Mouse (Mus musculus): ENCODE data around the gene Il20rb.

The Il20rb gene

DNA sequence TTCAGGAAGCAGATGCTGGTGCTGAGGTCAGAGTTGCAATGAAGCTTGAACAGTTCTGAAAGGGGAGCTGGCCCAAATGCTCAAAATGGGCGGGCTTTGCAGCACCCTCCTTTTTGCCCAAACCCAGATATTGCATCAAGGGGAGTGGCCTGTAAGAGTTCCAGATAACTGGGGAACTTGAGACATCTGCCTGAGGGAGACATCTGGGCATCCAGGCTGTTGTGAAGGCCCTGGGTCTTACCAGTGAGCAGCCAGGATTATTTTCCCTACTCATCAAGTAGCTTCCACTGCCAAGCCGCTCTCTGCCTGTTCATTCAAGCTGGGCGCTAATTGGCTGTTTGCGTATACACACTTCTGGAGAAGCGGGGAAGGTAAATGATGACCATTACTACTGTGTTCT lies at the start of gene Il20rb:
Gene Il20rb (minus strand): TSS at position 358 of the 400 bp plus-strand sequence.
- DNase-seq (ENCODE audit: low spot score), result no peak

- peak; percentile 47 for DNase-seq (ENCODE audit: low spot score)
Observed at GRCm38 (mm10) chr9:100535618-100536262, 49.2 kb upstream of the Il20rb start.

GRCm38 (mm10) chr9:100534686-100535085 lies 48.1 kb upstream of the Il20rb start:
- no peak for DNase-seq (ENCODE audit: low spot score)

GRCm38 (mm10) chr9:100532847-100533505 lies 46.4 kb upstream of the Il20rb start:
- DNase-seq (ENCODE audit: low spot score), result no peak

GRCm38 (mm10) chr9:100531296-100531695 lies 44.7 kb upstream of the Il20rb start:
- no peak for DNase-seq (ENCODE audit: low spot score)

DNA sequence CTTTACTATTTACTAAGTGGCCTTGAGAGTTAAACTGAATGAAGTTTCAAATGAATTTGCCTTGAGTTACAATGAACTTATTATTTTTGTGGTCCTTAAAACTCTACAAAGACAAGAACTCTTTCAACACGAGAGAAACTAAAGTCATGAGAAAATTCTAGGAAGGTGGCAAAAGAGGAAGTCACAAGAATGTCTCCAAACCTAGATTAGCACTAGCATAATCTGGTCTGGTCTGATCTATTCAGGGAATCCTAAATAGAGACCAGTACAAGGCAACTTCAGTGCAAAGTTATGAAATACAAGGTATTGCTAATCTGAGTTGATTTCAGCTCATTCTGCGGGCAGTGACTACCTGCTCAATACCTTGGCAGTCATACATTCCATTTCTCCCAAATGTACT lies 38.6 kb upstream of the Il20rb start:
- DNase-seq (ENCODE audit: low spot score), result no peak

DNA sequence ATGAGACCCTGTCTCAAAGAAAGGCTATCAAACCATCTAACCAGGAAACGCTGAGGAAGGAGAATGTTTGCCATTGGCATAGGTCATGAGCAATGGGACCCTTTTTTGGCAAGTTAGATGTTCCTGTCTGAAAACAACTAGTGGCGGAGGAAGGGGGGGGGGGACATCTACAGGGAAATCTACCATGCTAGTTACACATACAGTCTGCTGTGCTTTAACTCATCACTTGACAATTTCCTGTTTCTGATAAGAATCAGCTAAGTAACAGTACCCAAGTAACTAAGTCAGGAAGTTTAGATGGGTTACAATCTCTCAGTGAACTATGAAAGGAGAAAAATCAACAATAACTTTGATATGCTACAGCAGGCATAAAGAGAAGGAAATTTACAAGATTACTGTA lies 35.4 kb upstream of the Il20rb start:
- DNase-seq (ENCODE audit: low spot score), result no peak

DNA sequence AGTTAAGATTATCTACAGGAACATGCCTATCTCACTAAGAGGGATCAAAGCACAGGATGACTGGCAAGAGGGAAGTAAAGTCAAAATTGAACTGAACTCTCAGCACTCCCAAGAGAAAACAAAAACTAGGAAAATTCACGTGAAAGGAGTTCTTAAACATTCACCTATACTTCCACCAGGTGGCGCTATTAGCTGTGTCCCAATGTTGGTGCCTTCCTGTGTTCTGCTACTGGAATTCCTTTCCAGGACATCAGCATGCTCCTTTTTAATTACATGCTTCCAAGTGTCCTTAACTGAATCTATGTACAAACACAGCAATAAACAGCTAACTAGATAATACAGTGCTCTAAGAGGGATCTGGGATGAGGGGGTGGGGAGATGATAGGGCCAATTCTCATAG lies 34.0 kb upstream of the Il20rb start:
- peak; percentile 77 for DNase-seq (ENCODE audit: low spot score)

DNA sequence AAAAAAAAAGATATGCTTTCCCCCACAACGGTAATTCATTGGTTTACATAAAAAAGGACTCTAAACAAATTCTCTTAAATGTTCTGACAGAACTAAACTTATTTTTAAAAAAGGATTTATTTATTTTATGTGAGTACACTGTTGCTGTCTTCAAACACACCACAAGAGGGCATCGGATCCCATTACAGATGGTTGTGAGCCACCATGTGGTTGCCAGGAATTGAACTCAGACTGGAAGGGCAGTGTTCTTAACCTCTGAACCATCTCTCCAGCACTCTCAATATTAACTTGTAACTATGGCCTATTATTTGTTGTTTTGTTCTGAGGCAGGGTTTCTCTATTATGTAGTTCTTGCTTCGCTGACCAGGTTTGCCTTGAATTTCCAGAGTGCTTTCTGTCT lies 33.4 kb upstream of the Il20rb start:
- DNase-seq (ENCODE audit: low spot score), result peak; percentile 18

- peak; percentile 60 for DNase-seq (ENCODE audit: low spot score)
Observed at GRCm38 (mm10) chr9:100507581-100507980, 21.0 kb upstream of the Il20rb start.

DNA sequence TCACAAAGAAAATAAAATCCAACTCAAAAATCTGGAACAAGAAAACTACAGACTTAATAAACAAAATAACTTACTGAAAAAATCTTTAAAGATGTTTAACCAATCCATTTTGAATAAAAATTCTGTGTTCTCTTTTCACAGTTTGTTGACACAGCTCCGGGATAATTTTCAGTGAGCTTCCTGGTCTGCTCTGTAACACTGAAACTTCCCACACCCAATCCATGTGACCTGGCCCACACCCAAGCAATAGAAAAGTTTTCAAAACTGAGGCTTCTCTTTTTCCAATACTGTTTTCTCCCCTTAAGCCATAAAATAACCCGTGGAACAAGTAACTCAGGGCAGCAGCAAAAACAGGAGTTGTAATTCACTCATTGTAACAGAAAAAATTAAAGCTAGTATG lies 20.1 kb upstream of the Il20rb start:
- peak; percentile 82 for DNase-seq (ENCODE audit: low spot score)

DNA sequence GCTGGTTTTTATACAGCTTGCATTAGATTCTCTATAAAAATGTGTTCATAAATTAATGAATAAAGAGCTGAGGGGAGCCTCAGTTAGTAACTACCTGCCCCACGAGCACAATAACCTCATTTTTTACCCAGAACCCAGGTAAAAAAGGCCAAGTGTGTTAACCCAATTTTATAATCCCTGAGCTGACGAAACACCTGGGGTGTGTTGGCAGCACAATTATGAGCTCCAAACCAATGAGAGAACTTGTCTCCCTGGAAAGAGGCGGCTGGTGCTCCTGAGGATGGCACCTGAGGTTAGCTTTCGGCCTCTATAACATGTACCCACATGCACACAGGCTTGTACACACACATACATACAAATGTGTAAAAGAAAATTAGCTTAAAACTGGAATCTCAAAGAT lies 18.9 kb upstream of the Il20rb start:
- no peak for DNase-seq (ENCODE audit: low spot score)

- no peak for DNase-seq (ENCODE audit: low spot score)
Observed at GRCm38 (mm10) chr9:100493611-100494261, 7.1 kb upstream of the Il20rb start.

- no peak for DNase-seq (ENCODE audit: low spot score)
Observed at GRCm38 (mm10) chr9:100491424-100491823, 4.8 kb upstream of the Il20rb start.

DNA sequence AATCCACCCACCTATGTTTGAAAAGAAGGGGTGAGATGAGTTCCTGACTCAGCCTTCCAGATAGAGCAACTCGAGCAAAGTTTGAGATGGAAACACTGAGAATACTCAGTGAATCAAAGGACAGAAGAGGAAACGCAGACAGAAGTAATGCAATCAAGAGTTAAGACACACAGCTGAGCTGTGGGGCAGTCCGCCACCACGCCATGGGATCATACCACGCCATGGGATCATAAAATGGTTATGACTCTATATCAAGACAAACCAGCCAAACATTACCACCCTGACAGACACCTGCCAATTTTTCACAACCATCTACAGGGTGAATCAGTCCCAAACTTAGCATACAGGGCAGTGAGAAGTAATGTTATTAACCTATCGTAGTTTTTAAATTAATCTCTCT lies 2.4 kb upstream of the Il20rb start:
- DNase-seq (ENCODE audit: low spot score), result no peak

- peak; percentile 24 for DNase-seq (ENCODE audit: low spot score)
Observed at GRCm38 (mm10) chr9:100488056-100488713, 1.6 kb upstream of the Il20rb start.

- no peak for DNase-seq (ENCODE audit: low spot score)
Observed at GRCm38 (mm10) chr9:100483318-100483717, 3.3 kb downstream of the Il20rb start.

GRCm38 (mm10) chr9:100481626-100482025 lies 5.0 kb downstream of the Il20rb start:
- no peak for DNase-seq (ENCODE audit: low spot score)

- no peak for DNase-seq (ENCODE audit: low spot score)
Observed at GRCm38 (mm10) chr9:100474056-100474455, 12.5 kb downstream of the Il20rb start.

- no peak for DNase-seq (ENCODE audit: low spot score)
Observed at GRCm38 (mm10) chr9:100473361-100473760, 13.2 kb downstream of the Il20rb start.

GRCm38 (mm10) chr9:100472931-100473330 lies 13.7 kb downstream of the Il20rb start:
- no peak for DNase-seq (ENCODE audit: low spot score)

GRCm38 (mm10) chr9:100471605-100471953 lies 15.0 kb downstream of the Il20rb start:
- DNase-seq (ENCODE audit: low spot score), result no peak
